ENCODE assay signal across 8 mouse cellular contexts in the genomic region with DNA sequence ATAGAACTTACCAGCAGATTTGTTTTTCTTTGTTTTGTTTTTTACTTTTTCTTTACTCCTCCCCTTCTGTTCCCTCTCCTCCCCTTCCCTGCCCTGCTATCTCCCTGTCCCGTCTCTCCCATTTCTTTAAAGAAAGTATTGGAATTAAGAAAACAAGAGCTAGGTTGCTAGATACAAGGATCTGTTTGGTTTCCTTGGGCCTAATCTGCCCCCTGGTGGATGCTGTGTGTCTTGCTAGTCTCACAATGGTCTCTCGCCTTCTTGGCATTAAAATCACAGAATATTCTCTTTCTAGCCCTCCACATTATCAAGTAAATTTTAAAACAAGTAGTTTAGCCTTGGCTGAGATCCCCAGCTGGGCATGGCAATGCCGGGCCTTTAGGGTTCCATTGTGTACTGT.
DNase-seq lines count a peak whose midpoint lies in the region; ATAC-seq and TF ChIP-seq lines count a peak whose summit lies in the region.

No protein-coding gene starts in this region.

- H3K9me3 ChIP-seq in liver, embryonic 11.5 days (ENCODE audit: control insufficient read depth, low read length) = no peaks in the 10 kb centered on the region
- H3K9me3 ChIP-seq in intestine, embryonic 14.5 days (ENCODE audit: control insufficient read depth, low read length) = no peaks in the 10 kb centered on the region

- peak; percentile 68 for TF ChIP-seq CTCF in liver, adult 2 months (IDR thresholded peaks at IDR 0.05; ENCODE audit: low read depth, low read length)

- peaks cover 6% of the 10 kb centered on the region; the same call in 1 of the 2 replicates for H3K79me2 ChIP-seq in liver, adult 2 months (ENCODE audit: control insufficient read depth, insufficient read depth, low read length)

- no peak overlapping the region for H3K9ac ChIP-seq in liver, adult 2 months (ENCODE audit: low read depth, low read length)
- no peak overlapping the region for H3K9ac ChIP-seq in liver, embryonic 11.5 days (ENCODE audit: low read depth, low read length)
- no peak overlapping the region for H3K9ac ChIP-seq in intestine, embryonic 14.5 days (ENCODE audit: low read length)

- H3K4me2 ChIP-seq in liver, embryonic 11.5 days = no peak overlapping the region
- no peak overlapping the region for H3K4me2 ChIP-seq in intestine, embryonic 14.5 days (ENCODE audit: low read length)

- H3K4me1 ChIP-seq in liver, adult 2 months (ENCODE audit: control insufficient read depth, insufficient read depth, low read length) = peaks cover 22% of the 10 kb centered on the region
- H3K4me1 ChIP-seq in liver, embryonic 11.5 days (replicated peaks; ENCODE audit: control insufficient read depth, insufficient read depth, low read length) = peaks cover 7% of the 10 kb centered on the region; the same call in 1 of the 2 replicates
- peaks cover 10% of the 10 kb centered on the region for H3K4me1 ChIP-seq in intestine, embryonic 14.5 days (replicated peaks; ENCODE audit: control insufficient read depth, insufficient read depth, low read length)

- no peak for ATAC-seq in liver, embryonic 11.5 days (replicated peaks; ENCODE audit: low FRiP score)
- 0 out of 2 replicates have a peak, but pooled peaks have one; percentile 13 for ATAC-seq in intestine, embryonic 14.5 days (replicated peaks; ENCODE audit: low FRiP score, low TSS enrichment, low read depth)

- no peak overlapping the region for H3K4me3 ChIP-seq in liver, adult 2 months (ENCODE audit: insufficient read depth, low read depth, low read length)
- H3K4me3 ChIP-seq in liver, embryonic 11.5 days (ENCODE audit: low read depth, low read length) = no peak overlapping the region
- no peak overlapping the region for H3K4me3 ChIP-seq in intestine, embryonic 14.5 days (ENCODE audit: low read depth, low read length)

- no peak for TF ChIP-seq POLR2A in liver, adult 2 months (IDR thresholded peaks at IDR 0.05; ENCODE audit: extremely low read depth, insufficient read depth, low read length)

- H3K27me3 ChIP-seq in liver, adult 2 months (ENCODE audit: control insufficient read depth, insufficient read depth, low read length) = no peaks in the 10 kb centered on the region
- H3K27me3 ChIP-seq in liver, embryonic 11.5 days (replicated peaks; ENCODE audit: control insufficient read depth, insufficient read depth, low read length) = no peaks in the 10 kb centered on the region
- no peaks in the 10 kb centered on the region for H3K27me3 ChIP-seq in intestine, embryonic 14.5 days (replicated peaks; ENCODE audit: control insufficient read depth, insufficient read depth, low read length)

- H3K36me3 ChIP-seq in liver, adult 2 months (ENCODE audit: control insufficient read depth, insufficient read depth, low read length) = 0 out of 2 replicates have a peak, but pooled peaks cover 2% of the 10 kb centered on the region
- H3K36me3 ChIP-seq in liver, embryonic 11.5 days (ENCODE audit: control insufficient read depth, insufficient read depth, low read length) = no peaks in the 10 kb centered on the region
- H3K36me3 ChIP-seq in intestine, embryonic 14.5 days (ENCODE audit: control insufficient read depth, insufficient read depth, low read length) = 0 out of 2 replicates have a peak, but pooled peaks cover 9% of the 10 kb centered on the region

- 16% methylated on average over 3 of the region's 3 CpGs for WGBS in liver, adult 2 months
- 33% methylated on average over 3 of the region's 3 CpGs for WGBS in liver, embryonic 11.5 days
- 30% methylated on average over 3 of the region's 3 CpGs for WGBS in intestine, embryonic 14.5 days

- no peak overlapping the region for H3K27ac ChIP-seq in liver, adult 2 months (replicated peaks; ENCODE audit: insufficient read depth, low read depth, low read length)
- H3K27ac ChIP-seq in liver, embryonic 11.5 days (ENCODE audit: low read depth, low read length) = no peak overlapping the region
- H3K27ac ChIP-seq in intestine, embryonic 14.5 days (ENCODE audit: low read depth) = no peak overlapping the region

- peak; percentile 68 for DNase-seq in liver, adult 2 months (ENCODE audit: extremely low read depth, low read depth, low spot score)
- no peak for DNase-seq in liver, embryonic 11.5 days (ENCODE audit: low spot score)
- DNase-seq in cerebellum, adult 18-20 months = peak; percentile 80 to 89
- peak; percentile 82 for DNase-seq in forelimb bud, embryonic 11.5 days (ENCODE audit: low read depth, low spot score)
- peak; percentile 94 for DNase-seq in intestine, embryonic 14.5 days (ENCODE audit: low spot score)
- peak; percentile 49 to 76 for DNase-seq in left cerebral cortex, adult 8-10 months (ENCODE audit: low spot score in 2 of 2)
- peak; percentile 13 to 56 for DNase-seq in natural killer cell, adult 2 months (ENCODE audit: low spot score in 2 of 2)
- DNase-seq in testis, postnatal 10 days (ENCODE audit: low spot score) = peak; percentile 91
